Mouse (Mus musculus) gonadal fat pad, adult 2 months (tissue): Measurements from ENCODE around the gene Lzic. TPM values are rescaled to one million over a fixed set of nuclear protein-coding genes. Genes with fewer than 3 reads are reported as not detected.

Source experiments
- DNase-seq: peaks from one replicate; pipeline ENCODE4 v3.0.0-alpha.2; 2012; ENCODE audit warnings: low read depth
- polyA plus RNA-seq: library from polyadenylated mRNA; depleted of rRNA; stranded (reverse); fragments of >200 nt; gene quantifications from 2 replicates; pipeline ENCODE4 v1.2.3, GENCODE M21; 2012; rRNA removed

The Lzic gene
- polyA plus RNA-seq, 1 experiment, result 12.6 TPM

GRCm38 (mm10) chr4:149526330-149526729 lies 41.3 kb downstream of the Lzic start:
- no peak for DNase-seq

GRCm38 (mm10) chr4:149527621-149528354 lies 42.8 kb downstream of the Lzic start:
- peak; percentile 50 for DNase-seq

- DNase-seq, result no peak
These were observed 44.7 kb downstream of the Lzic start for GRCm38 (mm10) chr4:149529691-149530090.

GRCm38 (mm10) chr4:149539441-149539840 lies 54.4 kb downstream of the Lzic start:
- no peak for DNase-seq

GRCm38 (mm10) chr4:149541935-149542334 lies 56.9 kb downstream of the Lzic start:
- DNase-seq, result no peak

- DNase-seq, result no peak
These were observed 57.4 kb downstream of the Lzic start for GRCm38 (mm10) chr4:149542431-149542830.

- no peak for DNase-seq
These were observed 58.0 kb downstream of the Lzic start for GRCm38 (mm10) chr4:149542927-149543553.

GRCm38 (mm10) chr4:149544892-149545291 lies 59.9 kb downstream of the Lzic start:
- DNase-seq, result no peak

Other genes starting within 250 kb of the Lzic start
- gene Kif1b, start 177.5 kb upstream of the Lzic start, polyA plus RNA-seq, result 49.9 and 61.6 TPM in 2 replicates
- 46.6 and 56.8 TPM in 2 replicates for gene Ube4b, start 58.5 kb upstream of the Lzic start, polyA plus RNA-seq
- 11.6 and 16.7 TPM in 2 replicates for gene Rbp7, start 30.3 kb upstream of the Lzic start, polyA plus RNA-seq
- gene Tmem274, start 7.9 kb upstream of the Lzic start, polyA plus RNA-seq, result not detected in 2 replicates
- gene Nmnat1, start within 50 bp of the Lzic start, polyA plus RNA-seq, result 6.3 and 8.6 TPM in 2 replicates
- 42.3 and 47.4 TPM in 2 replicates for gene Ctnnbip1, start 33.0 kb downstream of the Lzic start, polyA plus RNA-seq
- gene Clstn1, start 101.2 kb downstream of the Lzic start, polyA plus RNA-seq, result 31.8 and 53.1 TPM in 2 replicates
- 5.1 and 6.2 TPM in 2 replicates for gene Pik3cd, start 217.3 kb downstream of the Lzic start, polyA plus RNA-seq